Mouse (Mus musculus) neural tube, embryonic 11.5 days (tissue): ENCODE measurements around the gene Trim11. TPM values are rescaled to one million over a fixed set of nuclear protein-coding genes. Genes with fewer than 3 reads are reported as not detected.

Experiments
- ATAC-seq: fragments of 200-750 bp; cut with Nextera tagmentation; 2 replicates; pipeline ENCODE4 v1.8.0; 2017; ENCODE audit warnings: moderate number of reproducible peaks, mild to moderate bottlenecking, moderate TSS enrichment, moderate library complexity; ENCODE audit not compliant: insufficient read depth, low FRiP score, low TSS enrichment
- DNase-seq: peaks from one replicate; pipeline ENCODE4 v3.0.0-alpha.2; 2015; ENCODE audit warnings: low spot score
- H3K27ac ChIP-seq: fragments of 300-500 bp; sonication (generic); 2 replicates; pipeline ENCODE4 v1.5.1; 2014; ENCODE audit warnings: low read depth, mild to moderate bottlenecking, low read length
- H3K27me3 ChIP-seq: fragments of 300-500 bp; sonication (generic); 2 replicates; pipeline ENCODE4 v1.6.1; 2014; ENCODE audit warnings: mild to moderate bottlenecking, low read length, mixed read lengths; ENCODE audit not compliant: control insufficient read depth, insufficient read depth
- H3K36me3 ChIP-seq: fragments of 300-500 bp; sonication (generic); 2 replicates; pipeline ENCODE4 v1.6.1; 2014; ENCODE audit warnings: mild to moderate bottlenecking, low read length, moderate library complexity, mixed read lengths; ENCODE audit not compliant: control insufficient read depth, insufficient read depth
- H3K4me1 ChIP-seq: fragments of 300-500 bp; sonication (generic); 2 replicates; pipeline ENCODE4 v1.6.1; 2014; ENCODE audit warnings: low read length, mixed read lengths; ENCODE audit not compliant: control insufficient read depth, insufficient read depth
- H3K4me2 ChIP-seq: fragments of 300-500 bp; sonication (generic); 2 replicates; pipeline ENCODE4 v1.6.1; 2014; ENCODE audit warnings: low read depth, mild to moderate bottlenecking, moderate library complexity
- H3K4me3 ChIP-seq: fragments of 300-500 bp; sonication (generic); 2 replicates; pipeline ENCODE4 v1.5.1; 2014; ENCODE audit warnings: low read depth, low read length
- H3K9ac ChIP-seq: fragments of 300-500 bp; sonication (generic); 2 replicates; pipeline ENCODE4 v1.6.1; 2014; ENCODE audit warnings: mild to moderate bottlenecking, low read length
- H3K9me3 ChIP-seq: fragments of 300-500 bp; sonication (generic); 2 replicates; pipeline ENCODE4 v1.6.1; 2016; ENCODE audit warnings: low read length; ENCODE audit not compliant: control insufficient read depth
- WGBS: fragments of 180-500 bp; shearing (Covaris S2); extraction: QIAGEN DNeasy Blood & Tissue Kit; methylation state at CpG from one replicate; pipeline ENCODE4 v1.1.7; 2014; 5-methylcytosine and 5-hydroxymethylcytosine counted together
- polyA plus RNA-seq: library from polyadenylated mRNA; unstranded; fragments of >200 nt; fragmentation: Nextera tagmentation; extraction: Ambion mirVana; gene quantifications from 2 replicates; pipeline ENCODE4 v1.2.1, GENCODE M21; 2014

Gene Trim11
- polyA plus RNA-seq, 1 experiment from 2014 or later, result 20.8 TPM

- DNase-seq, result no peak
- ATAC-seq, result no peak
- Histone ChIP-seq H3K27me3 (no peaks in the 10 kb centered on the region), H3K4me3 (no peak overlapping the region), H3K4me1 (peaks cover 21% of the 10 kb centered on the region), H3K9me3 (no peaks in the 10 kb centered on the region), H3K27ac (no peak overlapping the region), H3K36me3 (peaks cover 8% of the 10 kb centered on the region), H3K4me2 (no peak overlapping the region; the same call in 1 of the 2 replicates), H3K9ac (no peak overlapping the region)
- 74% methylated on average over 5 of the region's 5 CpGs for whole genome bisulfite sequencing
These were observed 2.6 kb downstream of the Trim11 start for GRCm38 (mm10) chr11:58980381-58980990.

- ATAC-seq, result no peak
- peak; percentile 49 for DNase-seq
- H3K36me3 ChIP-seq, result peaks cover 8% of the 10 kb centered on the region
- WGBS, result 68% methylated on average over 14 of the region's 14 CpGs
- H3K9me3 ChIP-seq, result no peaks in the 10 kb centered on the region
- no peak overlapping the region for H3K4me2 ChIP-seq
- H3K4me1 ChIP-seq, result peaks cover 21% of the 10 kb centered on the region
- no peak overlapping the region for H3K27ac ChIP-seq
- no peaks in the 10 kb centered on the region for H3K27me3 ChIP-seq
- no peak overlapping the region for H3K9ac ChIP-seq
- no peak overlapping the region for H3K4me3 ChIP-seq
These were observed 3.9 kb downstream of the Trim11 start for GRCm38 (mm10) chr11:58981541-58982447.

GRCm38 (mm10) chr11:58982471-58983097 is 4.7 kb downstream of the Trim11 start:
- no peak overlapping the region for H3K4me3 ChIP-seq
- peaks cover 8% of the 10 kb centered on the region for H3K36me3 ChIP-seq
- WGBS, result 86% methylated on average over 18 of the region's 18 CpGs
- no peaks in the 10 kb centered on the region for H3K27me3 ChIP-seq
- no peak for DNase-seq
- ATAC-seq, result no peak
- H3K9me3 ChIP-seq, result no peaks in the 10 kb centered on the region
- peaks cover 17% of the 10 kb centered on the region for H3K4me1 ChIP-seq
- H3K9ac ChIP-seq, result no peak overlapping the region
- no peak overlapping the region for H3K4me2 ChIP-seq
- no peak overlapping the region for H3K27ac ChIP-seq

GRCm38 (mm10) chr11:58983691-58984341 is 5.9 kb downstream of the Trim11 start:
- H3K9ac ChIP-seq, result no peak overlapping the region
- H3K4me2 ChIP-seq, result no peak overlapping the region
- H3K27me3 ChIP-seq, result no peaks in the 10 kb centered on the region
- H3K27ac ChIP-seq, result no peak overlapping the region
- WGBS, result 96% methylated on average over 6 of the region's 6 CpGs
- DNase-seq (no peak), ATAC-seq (no peak)
- H3K9me3 ChIP-seq, result no peaks in the 10 kb centered on the region
- peaks cover 14% of the 10 kb centered on the region for H3K4me1 ChIP-seq
- H3K36me3 ChIP-seq, result peaks cover 11% of the 10 kb centered on the region
- H3K4me3 ChIP-seq, result no peak overlapping the region

- ATAC-seq, result no peak
- Histone ChIP-seq H3K4me3 (no peak overlapping the region), H3K4me2 (no peak overlapping the region), H3K4me1 (peaks cover 5% of the 10 kb centered on the region), H3K9me3 (no peaks in the 10 kb centered on the region), H3K36me3 (peaks cover 11% of the 10 kb centered on the region), H3K27ac (no peak overlapping the region), H3K9ac (no peak overlapping the region), H3K27me3 (no peaks in the 10 kb centered on the region)
- 94% methylated on average over 7 of the region's 7 CpGs for WGBS
- no peak for DNase-seq
These were observed 6.8 kb downstream of the Trim11 start for GRCm38 (mm10) chr11:58984657-58985056.

- Histone ChIP-seq H3K27ac (no peak overlapping the region), H3K9ac (no peak overlapping the region), H3K4me1 (no peaks in the 10 kb centered on the region), H3K27me3 (no peaks in the 10 kb centered on the region), H3K4me2 (no peak overlapping the region), H3K36me3 (peaks cover 11% of the 10 kb centered on the region), H3K9me3 (no peaks in the 10 kb centered on the region), H3K4me3 (no peak overlapping the region)
- no peak for ATAC-seq
- no peak for DNase-seq
- WGBS, result 91% methylated on average over 3 of the region's 3 CpGs
These were observed 7.5 kb downstream of the Trim11 start for GRCm38 (mm10) chr11:58985299-58985917.

GRCm38 (mm10) chr11:58989166-58989565 is 11.3 kb downstream of the Trim11 start:
- Histone ChIP-seq H3K36me3 (peaks cover 6% of the 10 kb centered on the region), H3K4me3 (no peak overlapping the region), H3K27me3 (peaks cover 3% of the 10 kb centered on the region; the same call in 1 of the 2 replicates), H3K4me2 (no peak overlapping the region), H3K4me1 (no peaks in the 10 kb centered on the region), H3K9ac (no peak overlapping the region), H3K9me3 (no peaks in the 10 kb centered on the region), H3K27ac (no peak overlapping the region)
- 98% methylated on average over 4 of the region's 4 CpGs for WGBS
- DNase-seq (no peak), ATAC-seq (no peak)

- Histone ChIP-seq H3K4me1 (no peaks in the 10 kb centered on the region), H3K4me2 (no peak overlapping the region), H3K36me3 (peaks cover 4% of the 10 kb centered on the region), H3K4me3 (no peak overlapping the region), H3K9me3 (no peaks in the 10 kb centered on the region), H3K27me3 (peaks cover 9% of the 10 kb centered on the region; the same call in 1 of the 2 replicates), H3K27ac (no peak overlapping the region), H3K9ac (no peak overlapping the region)
- 92% methylated on average over 17 of the region's 17 CpGs for WGBS
- ATAC-seq, result no peak
- no peak for DNase-seq
These were observed 12.2 kb downstream of the Trim11 start for GRCm38 (mm10) chr11:58990141-58990540.
